Mouse (Mus musculus): ENCODE data around the gene Ccdc97.

GRCm38 (mm10) chr7:25736920-25737319 is 18.0 kb upstream of the Ccdc97 start:
- TF ChIP-seq GATA1 (IDR thresholded peaks at IDR 0.05; ENCODE audit: borderline replicate concordance, low read length) (no peak), TAL1 (conservative IDR thresholded peaks at IDR 0.05; ENCODE audit: low read depth, low read length) (no peak), CTCF (IDR thresholded peaks at IDR 0.05; ENCODE audit: low read depth, low read length) (no peak)

Data from G1E (cell line).